Mouse (Mus musculus) layer of hippocampus, adult 8-10 months (tissue): Measurements from ENCODE around the gene Nell2. TPM values are rescaled to one million over a fixed set of nuclear protein-coding genes. Genes with fewer than 3 reads are reported as not detected.
A peak's percentile ranks its signal among the peaks of the same experiment; 100 is the strongest.

Experiments
- DNase-seq, 2 experiments: peaks; one replicate each; pipeline ENCODE4 v3.0.0; 2022; ENCODE audit warnings: low spot score in 2 of 2
- total RNA-seq, 4 experiments: library from RNA; stranded (reverse); gene quantifications; 2 replicates each; pipeline ENCODE4 v1.2.4; 2022

The Nell2 gene
- total RNA-seq, 4 experiments from 2014 or later = 657 to 707 (median 664) TPM

- no peak for DNase-seq
Measured at GRCm38 (mm10) chr15:95107246-95107809, 421.0 kb downstream of the Nell2 start.

- no peak for DNase-seq
Measured at GRCm38 (mm10) chr15:95101522-95101921, 426.8 kb downstream of the Nell2 start.

- DNase-seq = no peak
Measured at GRCm38 (mm10) chr15:95100133-95100532, 428.2 kb downstream of the Nell2 start.

GRCm38 (mm10) chr15:95085962-95086361 lies 442.4 kb downstream of the Nell2 start:
- no peak for DNase-seq

DNA sequence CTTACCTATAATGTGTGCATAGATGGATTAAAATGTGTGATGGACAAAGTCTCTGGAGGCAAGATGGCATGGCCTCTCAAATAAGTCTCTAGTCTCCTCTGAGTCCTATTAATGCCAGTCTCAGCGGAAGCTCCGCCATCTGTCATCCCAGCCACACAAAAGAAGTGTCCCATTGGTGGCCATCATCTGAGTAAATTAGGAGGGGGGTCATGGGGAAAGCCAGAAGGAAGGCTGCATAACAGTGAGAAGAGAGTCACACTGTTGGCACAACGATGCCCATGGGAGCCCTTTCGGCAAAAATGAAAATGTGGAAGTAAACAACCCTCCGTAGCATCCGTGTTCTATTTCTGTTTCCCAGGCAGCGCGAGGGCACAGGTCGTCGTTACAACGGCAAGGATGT lies 446.7 kb downstream of the Nell2 start:
- DNase-seq = no peak

GRCm38 (mm10) chr15:95075356-95075755 lies 453.0 kb downstream of the Nell2 start:
- peak; percentile 48 to 50 for DNase-seq

DNA sequence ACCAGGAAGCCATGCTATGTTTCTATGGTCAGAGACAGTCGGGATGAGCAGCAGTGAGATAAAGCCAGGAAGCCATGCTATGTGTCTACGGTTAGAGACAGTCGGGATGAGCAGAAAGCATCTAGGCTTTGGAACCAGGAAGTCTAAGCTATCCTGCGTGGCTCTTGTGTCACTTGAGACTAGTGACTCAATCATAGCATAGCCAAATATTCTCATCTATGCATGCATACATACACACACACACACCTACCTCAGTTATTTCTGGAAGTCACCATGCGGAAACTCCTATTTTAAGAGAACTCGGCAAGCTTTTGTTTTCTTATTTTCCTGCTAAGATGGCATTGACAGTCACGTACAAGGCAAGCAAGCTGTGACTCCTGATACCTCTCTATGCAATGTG lies 457.5 kb downstream of the Nell2 start:
- DNase-seq = no peak

DNA sequence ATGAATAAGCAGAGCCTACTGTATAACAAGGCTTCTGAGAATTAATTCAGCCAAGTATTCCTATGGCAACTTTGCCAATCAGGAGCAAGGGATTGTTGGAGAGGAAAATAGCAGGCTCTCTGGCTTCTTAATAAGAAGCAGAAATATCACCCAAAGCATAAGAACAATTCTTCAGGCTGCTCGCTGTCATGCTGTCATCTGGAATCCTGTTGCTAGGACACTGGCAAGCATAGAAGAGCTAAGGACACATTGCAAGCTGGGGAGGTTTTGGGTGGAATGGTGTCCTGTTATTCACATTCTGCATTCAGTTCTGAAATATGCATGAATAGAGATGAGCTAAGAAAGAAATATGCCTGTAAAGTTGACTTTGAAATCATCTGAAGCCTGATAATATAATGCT lies 459.6 kb downstream of the Nell2 start:
- peak; percentile 23 to 43 for DNase-seq

- no peak for DNase-seq
Measured at GRCm38 (mm10) chr15:95068023-95068422, 460.3 kb downstream of the Nell2 start.

- peak; percentile 37 for DNase-seq
Measured at GRCm38 (mm10) chr15:95055081-95055650, 473.2 kb downstream of the Nell2 start.

DNA sequence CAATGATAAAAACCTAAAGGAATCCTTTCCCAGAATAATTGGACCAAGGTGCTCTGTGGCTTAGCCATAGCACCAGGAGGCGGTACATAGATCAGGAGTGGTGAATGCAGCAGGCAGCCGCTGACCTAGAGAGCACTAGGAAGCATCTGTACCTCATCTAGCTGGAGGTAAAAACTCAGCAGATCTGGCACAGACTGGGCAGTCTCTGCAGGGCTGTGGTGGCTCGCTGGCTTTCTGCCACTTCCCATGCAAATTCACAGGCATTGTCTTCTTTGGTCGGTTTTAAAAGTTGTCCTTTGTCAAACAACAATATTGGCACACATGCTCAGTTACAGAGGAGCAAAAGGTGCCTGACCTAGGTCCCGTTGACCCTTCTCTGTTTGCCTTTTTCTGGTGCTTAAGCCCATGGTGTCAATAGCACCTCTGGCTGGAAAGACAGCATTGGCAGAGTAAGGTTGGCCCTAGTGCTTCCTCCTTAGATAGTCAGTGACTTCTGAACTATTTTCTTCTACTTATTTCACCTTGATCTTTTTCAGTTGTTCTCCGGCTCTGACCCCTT lies 479.1 kb downstream of the Nell2 start:
- no peak for DNase-seq

- no peak for DNase-seq
Measured at GRCm38 (mm10) chr15:95047486-95047885, 480.9 kb downstream of the Nell2 start.

- peak in 1 of 2 experiments; percentile 31 for DNase-seq
Measured at GRCm38 (mm10) chr15:95044011-95044410, 484.3 kb downstream of the Nell2 start.

GRCm38 (mm10) chr15:95042437-95042836 lies 485.9 kb downstream of the Nell2 start:
- DNase-seq = no peak

GRCm38 (mm10) chr15:95029487-95029875 lies 498.9 kb downstream of the Nell2 start:
- DNase-seq = no peak

DNA sequence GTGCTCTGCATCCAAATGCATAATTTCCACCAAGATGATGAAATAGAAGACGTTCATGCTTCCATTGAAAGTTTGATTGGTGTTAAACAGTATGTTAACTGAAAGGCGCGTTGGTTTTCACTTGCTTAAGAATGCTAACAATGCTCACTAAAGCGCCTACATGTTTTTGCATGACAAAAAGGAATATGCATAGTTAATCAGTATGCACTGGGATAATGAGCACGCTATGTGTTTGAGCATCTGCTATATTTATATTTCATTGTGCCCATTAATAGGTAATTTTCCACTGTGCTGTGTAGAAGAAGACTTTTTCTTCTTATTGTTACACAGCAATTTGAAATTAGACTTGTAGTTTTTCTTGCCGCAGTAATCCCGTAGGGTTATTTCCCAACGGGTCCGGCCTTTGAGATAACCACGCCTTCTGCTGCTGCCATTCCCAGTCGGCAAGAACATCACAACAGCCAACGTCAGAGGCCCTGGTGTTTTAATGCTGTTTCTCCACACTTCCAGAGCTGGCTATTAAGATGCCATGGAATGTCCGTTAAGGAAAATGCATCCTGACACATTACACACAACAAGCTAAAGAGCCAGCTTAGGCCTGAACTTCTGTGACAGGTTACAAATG lies 499.4 kb downstream of the Nell2 start:
- DNase-seq = no peak

Other genes starting within 250 kb of the Nell2 start
- gene Dbx2, start 127.4 kb upstream of the Nell2 start, total RNA-seq = 10 to 100 TPM; 24.9 to 39.8 (median 30.7) TPM